Mouse (Mus musculus) B cell, adult 67 days (primary cell): Measurements from ENCODE around the gene Arhgef7. TPM values are rescaled to one million over a fixed set of nuclear protein-coding genes. Genes with fewer than 3 reads are reported as not detected.

Experiments
- total RNA-seq, 2 experiments: library from RNA; stranded (reverse); gene quantifications; 4 replicates each; pipeline ENCODE4 v1.2.4; 2023

Arhgef7 gene
- 10 to 100 TPM; 54.8 to 58.8 TPM for total RNA-seq

DNA sequence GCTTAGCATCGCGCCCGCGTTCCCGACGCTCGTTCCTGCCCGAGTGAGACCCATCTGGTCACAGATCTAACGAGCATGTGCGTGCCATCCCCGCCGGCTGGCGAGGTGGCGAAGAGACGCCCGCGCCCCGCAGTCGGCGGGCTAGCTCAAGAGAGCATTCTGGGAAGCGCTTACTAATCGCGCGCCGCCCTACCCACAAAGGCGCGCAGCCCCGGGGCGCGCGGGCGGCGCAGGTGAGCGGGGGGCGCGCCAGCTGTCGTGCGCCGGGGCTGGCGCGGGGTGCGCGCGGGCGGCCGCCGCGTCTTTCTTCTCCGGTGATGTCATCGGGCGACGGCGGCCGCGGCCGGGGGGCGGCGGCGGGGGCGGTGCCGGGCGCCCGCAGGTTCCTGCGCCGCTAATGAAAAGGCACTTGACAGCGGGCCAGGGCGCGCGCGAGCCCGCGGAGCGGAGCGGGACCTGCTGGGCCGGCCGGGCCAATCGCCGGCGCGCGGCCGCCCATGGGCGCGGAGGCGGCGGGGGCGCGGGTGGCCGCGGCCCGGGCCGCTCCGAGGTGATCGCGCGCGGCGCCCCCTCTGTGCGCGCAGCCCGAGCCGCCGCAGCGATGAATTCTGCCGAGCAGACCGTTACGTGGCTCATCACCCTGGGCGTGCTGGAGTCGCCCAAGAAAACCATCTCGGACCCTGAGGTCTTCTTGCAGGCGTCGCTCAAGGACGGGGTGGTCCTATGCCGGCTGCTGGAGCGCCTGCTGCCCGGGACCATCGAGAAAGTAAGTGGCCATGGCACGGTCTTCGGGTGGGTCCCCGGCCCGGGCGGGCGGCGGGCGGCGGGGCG is at the start of gene Arhgef7:
Gene Arhgef7, plus strand, starts transcription at position 71 of the 831 bp plus-strand sequence.

DNA sequence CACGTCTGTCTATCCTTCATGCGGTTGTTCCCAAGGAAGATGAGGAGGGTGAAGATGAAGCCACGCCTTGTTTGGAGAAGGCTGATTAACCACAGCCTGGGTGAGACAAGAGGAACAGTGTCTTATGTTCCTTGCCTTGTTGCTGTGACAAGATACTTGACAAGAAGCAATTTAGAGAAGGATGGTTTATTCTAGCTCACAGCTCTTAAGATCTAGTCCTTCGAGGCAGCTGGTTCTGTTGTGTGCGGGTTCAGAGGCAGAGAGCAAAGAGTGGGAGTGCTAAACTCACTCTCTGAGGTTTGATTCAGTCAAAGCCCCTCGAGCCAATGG is 26.5 kb upstream of the Arhgef7 start, which contains the start of gene 1700016D06Rik:
Gene 1700016D06Rik, minus strand, starts transcription at position 31 of the 330 bp plus-strand sequence.

DNA sequence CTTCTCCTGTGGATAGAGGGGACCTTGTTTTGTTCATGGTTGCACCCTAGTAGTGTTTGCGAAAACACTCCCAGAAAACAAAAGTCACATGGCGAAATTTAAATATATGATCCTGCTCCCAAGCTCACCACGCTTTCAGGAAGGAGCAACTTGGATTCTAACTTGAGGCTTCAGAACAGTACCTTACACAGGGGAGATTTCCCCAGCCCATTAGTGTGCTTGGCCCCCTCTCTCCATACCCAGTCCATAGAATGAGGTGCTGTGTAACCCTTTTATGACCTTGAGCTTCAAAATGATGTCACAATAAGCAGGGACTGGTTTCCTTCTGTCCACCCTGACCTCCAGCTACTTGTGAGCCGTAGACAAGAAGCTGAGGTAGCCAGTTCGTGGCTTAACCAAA is 112.7 kb downstream of the Arhgef7 start, which contains the start of gene Tex29:
Gene Tex29, plus strand, starts transcription at position 301 of the 400 bp plus-strand sequence.

Other genes starting within 250 kb of the Arhgef7 start
- gene Rab20, start 249.0 kb upstream of the Arhgef7 start, total RNA-seq: 1 to 10 TPM; 4.7 to 9.2 TPM
- 10 to 100 TPM; 38.8 to 51.0 TPM for gene Naxd, start 230.2 kb upstream of the Arhgef7 start, total RNA-seq
- gene Cars2, start 176.9 kb upstream of the Arhgef7 start, total RNA-seq: 10 to 100 TPM; 40.4 to 45.8 TPM
- gene Ing1, start 172.2 kb upstream of the Arhgef7 start, total RNA-seq: 10 to 100 TPM; 58.5 to 69.8 TPM
- 100 to 1,000 TPM; 106 to 117 TPM for gene Ankrd10, start 92.0 kb upstream of the Arhgef7 start, total RNA-seq
- gene 1700016D06Rik, start 26.7 kb upstream of the Arhgef7 start, total RNA-seq: not detected
- gene Tex29, start 112.8 kb downstream of the Arhgef7 start, total RNA-seq: not detected